Mouse (Mus musculus) skeletal muscle tissue, adult 2 months (tissue): Measurements from ENCODE around the gene Ttc28.

ENCODE experiments used
- DNase-seq: peaks from one replicate; pipeline ENCODE4 v3.0.0-alpha.2; 2012; ENCODE audit warnings: low read depth, low spot score

Gene Ttc28

DNA sequence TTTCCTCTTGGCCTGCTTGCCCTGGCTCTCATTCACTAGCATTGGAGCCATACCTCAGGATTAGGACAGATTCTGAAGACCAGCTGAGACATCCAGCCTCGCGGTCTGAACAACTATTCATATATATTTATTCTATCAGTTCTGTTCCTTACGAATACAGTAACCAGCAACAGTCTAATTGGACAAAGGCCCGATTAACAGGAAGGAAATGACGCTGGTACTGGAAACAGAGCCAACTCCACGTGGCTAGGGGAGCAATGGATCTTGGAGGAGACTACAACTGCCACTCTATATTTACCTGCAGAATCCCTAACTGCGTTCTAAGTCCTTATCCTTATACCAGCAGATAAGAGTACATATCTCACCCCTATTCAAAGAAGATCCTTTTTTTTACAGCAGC lies 447.8 kb downstream of the Ttc28 start:
- DNase-seq: no peak

DNA sequence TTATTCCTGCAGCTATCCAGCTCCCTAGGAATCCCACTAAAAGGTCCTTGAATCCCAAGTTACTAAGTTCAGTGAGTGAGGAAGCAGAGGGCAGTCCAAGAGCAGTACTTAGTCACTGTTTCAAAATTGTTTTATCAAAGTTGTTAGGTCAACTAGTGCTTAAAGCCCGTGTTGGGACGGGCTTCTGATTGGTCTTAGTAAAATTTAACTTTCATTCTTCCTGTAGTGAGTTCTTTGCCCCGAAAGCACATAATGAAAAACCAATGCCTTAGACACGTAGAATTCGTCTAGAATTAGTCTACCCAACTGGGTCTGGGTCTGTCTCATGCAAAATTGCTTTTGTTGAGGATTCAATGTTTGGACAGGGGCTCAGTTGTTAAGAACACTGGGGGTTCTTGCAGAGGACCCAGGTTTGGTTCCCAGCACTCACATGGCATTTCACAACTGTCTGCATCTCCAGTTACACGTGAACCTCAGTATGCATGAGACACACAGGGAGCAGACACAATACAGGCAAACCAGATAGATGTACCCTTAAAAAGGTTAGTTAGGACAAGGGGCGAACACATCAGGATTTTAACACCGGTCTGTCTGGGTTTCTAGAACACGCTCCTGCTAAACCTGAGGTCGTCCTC lies 450.3 kb downstream of the Ttc28 start:
- no peak for DNase-seq

DNA sequence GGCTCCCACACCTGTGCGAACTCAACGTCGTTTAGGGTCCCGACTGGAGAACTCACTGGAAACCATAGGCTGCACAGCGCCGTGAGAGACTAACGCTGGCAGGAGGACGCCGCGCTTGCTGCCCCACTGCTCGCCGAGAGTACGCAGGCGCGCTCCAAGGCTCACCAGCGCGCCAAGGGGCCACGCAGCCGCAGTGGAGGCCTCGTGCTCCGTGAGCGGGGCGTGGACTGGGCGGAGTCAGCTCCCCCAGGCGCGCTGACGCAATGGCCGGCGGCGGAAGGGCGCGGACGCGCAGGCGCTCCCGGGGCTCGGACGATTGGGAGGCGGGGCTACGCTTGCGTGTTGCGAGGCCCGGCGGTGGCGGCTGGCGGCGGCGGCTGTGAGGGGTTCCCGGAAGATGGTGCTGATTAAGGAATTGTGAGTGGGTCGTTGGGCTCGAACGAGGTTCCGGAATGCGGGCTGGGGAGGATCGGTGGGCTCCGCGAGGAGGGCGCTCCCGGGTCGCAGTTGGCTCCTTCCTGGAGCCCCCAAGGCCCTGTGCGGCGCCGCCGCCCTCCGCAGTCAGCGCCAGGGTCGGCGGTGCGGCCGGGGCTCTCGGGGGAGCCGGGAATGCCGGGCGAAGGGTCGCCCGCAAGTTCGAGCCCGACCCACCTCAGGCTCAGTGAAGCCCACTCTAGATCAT lies 451.0 kb downstream of the Ttc28 start, which contains the start of gene Pitpnb:
Gene Pitpnb, plus strand, starts transcription at position 347 of the 682 bp plus-strand sequence.
- peak; percentile 97 for DNase-seq

GRCm38 (mm10) chr5:111331099-111331435 lies 451.5 kb downstream of the Ttc28 start:
- DNase-seq: no peak

GRCm38 (mm10) chr5:111335939-111336691 lies 456.5 kb downstream of the Ttc28 start:
- DNase-seq: no peak
